Mouse (Mus musculus) neural tube, embryonic 14.5 days (tissue): ENCODE data around the gene Dnajc6. TPM values are rescaled to one million over a fixed set of nuclear protein-coding genes. Genes with fewer than 3 reads are reported as not detected.

Experiments used
- ATAC-seq: fragments of 200-750 bp; cut with Nextera tagmentation; 2 replicates; pipeline ENCODE4 v1.8.0; 2017; ENCODE audit warnings: low read depth, mild to moderate bottlenecking, moderate TSS enrichment, moderate library complexity
- H3K27ac ChIP-seq: fragments of 300-500 bp; sonication (generic); 2 replicates; pipeline ENCODE4 v1.5.1; 2014; ENCODE audit warnings: low read depth, mild to moderate bottlenecking, control low read depth, low read length, moderate library complexity, mixed read lengths
- H3K27me3 ChIP-seq: fragments of 300-500 bp; sonication (generic); 2 replicates; pipeline ENCODE4 v1.6.1; 2014; ENCODE audit warnings: low read length; ENCODE audit not compliant: control insufficient read depth, insufficient read depth
- H3K36me3 ChIP-seq: fragments of 300-500 bp; sonication (generic); 2 replicates; pipeline ENCODE4 v1.6.1; 2014; ENCODE audit warnings: low read length, mixed read lengths; ENCODE audit not compliant: control insufficient read depth, insufficient read depth
- H3K4me1 ChIP-seq: fragments of 300-500 bp; sonication (generic); 2 replicates; pipeline ENCODE4 v1.6.1; 2014; ENCODE audit warnings: low read length; ENCODE audit not compliant: control insufficient read depth, insufficient read depth
- H3K4me2 ChIP-seq: fragments of 300-500 bp; sonication (generic); 2 replicates; pipeline ENCODE4 v1.6.1; 2014; ENCODE audit warnings: mild to moderate bottlenecking, low read depth, low read length, control low read depth
- H3K4me3 ChIP-seq: fragments of 300-500 bp; sonication (generic); 2 replicates; pipeline ENCODE4 v1.5.1; 2014; ENCODE audit warnings: low read depth, low read length, control low read depth, mixed read lengths
- H3K9ac ChIP-seq: fragments of 300-500 bp; sonication (generic); replicated peaks from 2 replicates; pipeline ENCODE4 v1.6.1; 2014; ENCODE audit warnings: low read depth, mild to moderate bottlenecking, control low read depth, low read length, mixed read lengths
- H3K9me3 ChIP-seq: fragments of 300-500 bp; sonication (generic); 2 replicates; pipeline ENCODE4 v1.6.1; 2016; ENCODE audit warnings: low read length; ENCODE audit not compliant: control insufficient read depth
- WGBS: fragments of 180-500 bp; shearing (Covaris S2); extraction: QIAGEN DNeasy Blood & Tissue Kit; methylation state at CpG from one replicate; pipeline ENCODE4 v1.1.7; 2014; 5-methylcytosine and 5-hydroxymethylcytosine counted together
- polyA plus RNA-seq: library from polyadenylated mRNA; unstranded; fragments of >200 nt; fragmentation: Nextera tagmentation; extraction: Ambion mirVana; gene quantifications from 2 replicates; pipeline ENCODE4 v1.2.1, GENCODE M21; 2014

Gene Dnajc6
- polyA plus RNA-seq, 1 experiment from 2014 or later: 70.1 TPM

GRCm38 (mm10) chr4:101460114-101460513, 36.3 kb upstream of the Dnajc6 start:
- no peaks in the 10 kb centered on the region for H3K9me3 ChIP-seq
- no peaks in the 10 kb centered on the region for H3K4me1 ChIP-seq
- no peaks in the 10 kb centered on the region for H3K27me3 ChIP-seq
- H3K4me2 ChIP-seq: no peak overlapping the region
- ATAC-seq: no peak
- 100% methylated on average over 1 of the region's 1 CpGs for WGBS
- no peaks in the 10 kb centered on the region for H3K36me3 ChIP-seq
- H3K9ac ChIP-seq: no peak overlapping the region
- H3K27ac ChIP-seq: no peak overlapping the region
- H3K4me3 ChIP-seq: no peak overlapping the region

GRCm38 (mm10) chr4:101462065-101462464, 34.4 kb upstream of the Dnajc6 start:
- H3K4me3 ChIP-seq: no peak overlapping the region
- H3K9me3 ChIP-seq: no peaks in the 10 kb centered on the region
- no peak for ATAC-seq
- no peaks in the 10 kb centered on the region for H3K27me3 ChIP-seq
- no peak overlapping the region for H3K4me2 ChIP-seq
- WGBS: 69% methylated on average over 2 of the region's 2 CpGs
- no peaks in the 10 kb centered on the region for H3K4me1 ChIP-seq
- H3K27ac ChIP-seq: no peak overlapping the region
- H3K36me3 ChIP-seq: no peaks in the 10 kb centered on the region
- H3K9ac ChIP-seq: no peak overlapping the region

- Histone ChIP-seq H3K36me3 (no peaks in the 10 kb centered on the region), H3K4me1 (no peaks in the 10 kb centered on the region), H3K27ac (no peak overlapping the region), H3K27me3 (no peaks in the 10 kb centered on the region), H3K9me3 (no peaks in the 10 kb centered on the region), H3K4me3 (no peak overlapping the region), H3K9ac (no peak overlapping the region), H3K4me2 (no peak overlapping the region)
- ATAC-seq: no peak
- 80% methylated on average over 3 of the region's 3 CpGs for WGBS
Observed at GRCm38 (mm10) chr4:101466264-101466663, 30.2 kb upstream of the Dnajc6 start.

- Histone ChIP-seq H3K4me2 (no peak overlapping the region), H3K36me3 (no peaks in the 10 kb centered on the region), H3K27me3 (no peaks in the 10 kb centered on the region), H3K9ac (no peak overlapping the region), H3K27ac (no peak overlapping the region), H3K9me3 (no peaks in the 10 kb centered on the region), H3K4me1 (no peaks in the 10 kb centered on the region), H3K4me3 (no peak overlapping the region)
- WGBS: 82% methylated on average over 5 of the region's 5 CpGs
- ATAC-seq: no peak
Observed at GRCm38 (mm10) chr4:101469242-101469641, 27.2 kb upstream of the Dnajc6 start.

- Histone ChIP-seq H3K4me3 (no peak overlapping the region), H3K4me2 (no peak overlapping the region), H3K4me1 (no peaks in the 10 kb centered on the region), H3K27ac (no peak overlapping the region), H3K36me3 (no peaks in the 10 kb centered on the region), H3K9ac (no peak overlapping the region), H3K27me3 (no peaks in the 10 kb centered on the region), H3K9me3 (no peaks in the 10 kb centered on the region)
- no peak for ATAC-seq
- 63% methylated on average over 5 of the region's 5 CpGs for WGBS
Observed at GRCm38 (mm10) chr4:101470543-101470942, 25.9 kb upstream of the Dnajc6 start.

- 97% methylated on average over 3 of the region's 3 CpGs for WGBS
- Histone ChIP-seq H3K27me3 (no peaks in the 10 kb centered on the region), H3K9me3 (no peaks in the 10 kb centered on the region), H3K27ac (no peak overlapping the region), H3K4me2 (no peak overlapping the region), H3K36me3 (no peaks in the 10 kb centered on the region), H3K4me1 (no peaks in the 10 kb centered on the region), H3K9ac (no peak overlapping the region), H3K4me3 (no peak overlapping the region)
- ATAC-seq: no peak
Observed at GRCm38 (mm10) chr4:101472767-101473166, 23.7 kb upstream of the Dnajc6 start.

GRCm38 (mm10) chr4:101490320-101490917, 6.0 kb upstream of the Dnajc6 start:
- Histone ChIP-seq H3K4me3 (no peak overlapping the region), H3K4me1 (no peaks in the 10 kb centered on the region), H3K27me3 (no peaks in the 10 kb centered on the region), H3K4me2 (no peak overlapping the region), H3K9me3 (no peaks in the 10 kb centered on the region), H3K27ac (no peak overlapping the region), H3K9ac (no peak overlapping the region), H3K36me3 (no peaks in the 10 kb centered on the region)
- 91% methylated on average over 8 of the region's 8 CpGs for WGBS
- no peak for ATAC-seq

- 75% methylated on average over 6 of the region's 6 CpGs for WGBS
- Histone ChIP-seq H3K4me3 (no peak overlapping the region), H3K4me1 (no peaks in the 10 kb centered on the region), H3K27me3 (peaks cover 3% of the 10 kb centered on the region; the same call in 1 of the 2 replicates), H3K27ac (no peak overlapping the region), H3K9me3 (no peaks in the 10 kb centered on the region), H3K9ac (no peak overlapping the region), H3K4me2 (no peak overlapping the region), H3K36me3 (no peaks in the 10 kb centered on the region)
- no peak for ATAC-seq
Observed at GRCm38 (mm10) chr4:101491704-101492103, 4.7 kb upstream of the Dnajc6 start.

GRCm38 (mm10) chr4:101493611-101494197, 2.7 kb upstream of the Dnajc6 start:
- H3K36me3 ChIP-seq: no peaks in the 10 kb centered on the region
- H3K9ac ChIP-seq: no peak overlapping the region
- peaks cover 11% of the 10 kb centered on the region for H3K27me3 ChIP-seq
- H3K9me3 ChIP-seq: no peaks in the 10 kb centered on the region
- no peak for ATAC-seq
- H3K4me3 ChIP-seq: no peak overlapping the region
- H3K27ac ChIP-seq: no peak overlapping the region
- H3K4me2 ChIP-seq: no peak overlapping the region
- H3K4me1 ChIP-seq: peaks cover 4% of the 10 kb centered on the region; the same call in 1 of the 2 replicates
